Mouse (Mus musculus): Measurements from ENCODE around the gene Smc4.
A peak's percentile ranks its signal among the peaks of the same experiment; 100 is the strongest.
"Not testable (repeated sequence)": the region's sequence is repeated elsewhere in the genome, so short reads cannot be mapped to it uniquely, and the experiment has no call there.

Smc4 gene

DNA sequence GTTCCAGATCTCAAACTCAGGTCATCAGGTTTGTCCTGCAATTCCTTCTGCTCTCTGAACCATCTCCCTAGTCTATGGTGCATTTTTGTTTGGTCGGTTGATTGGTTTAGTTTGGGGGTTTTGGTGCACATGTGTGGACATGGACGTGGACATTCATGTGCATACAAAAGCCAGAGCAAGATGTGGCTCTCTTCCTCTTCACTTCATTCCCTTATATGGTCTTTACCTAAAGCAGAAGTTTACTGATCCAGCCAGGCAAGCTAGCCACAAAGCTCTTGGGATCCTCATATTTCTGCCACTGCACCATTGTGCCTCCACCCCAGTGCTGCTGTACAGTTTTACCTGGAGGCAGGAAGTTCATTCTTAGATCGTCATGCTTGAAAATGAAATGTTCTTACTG, 12.6 kb downstream of the Smc4 start:
- DNase-seq (ENCODE audit: low spot score in 2 of 2), result no peak

DNA sequence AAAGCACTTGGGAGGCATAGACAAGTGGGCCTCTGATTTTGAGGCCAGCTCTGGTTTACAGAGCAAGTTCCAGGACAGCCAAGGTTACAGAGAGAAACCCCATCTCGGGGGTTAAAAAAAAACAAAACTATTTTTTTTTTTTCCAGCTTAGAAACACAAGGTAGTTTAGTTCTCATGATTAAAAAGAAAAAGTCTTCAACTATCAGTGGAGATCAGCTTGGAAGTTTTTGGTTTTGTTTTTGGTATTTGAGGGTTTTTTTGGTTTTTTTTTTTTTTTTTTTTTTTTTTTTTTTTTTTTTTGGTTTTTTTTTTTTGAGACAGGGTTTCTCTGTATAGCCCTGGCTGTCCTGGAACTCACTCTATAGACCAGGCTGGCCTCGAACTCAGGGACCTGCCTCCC, 14.1 kb downstream of the Smc4 start:
- not testable (repeated sequence) for DNase-seq (ENCODE audit: low spot score in 2 of 2)

GRCm38 (mm10) chr3:69020285-69020684, 15.7 kb downstream of the Smc4 start:
- DNase-seq (ENCODE audit: low spot score in 2 of 2), result no peak

GRCm38 (mm10) chr3:69020764-69021163, 16.2 kb downstream of the Smc4 start:
- DNase-seq (ENCODE audit: low spot score in 2 of 2), result no peak

GRCm38 (mm10) chr3:69026133-69026783, 21.7 kb downstream of the Smc4 start:
- no peak for DNase-seq (ENCODE audit: low spot score in 2 of 2)

DNA sequence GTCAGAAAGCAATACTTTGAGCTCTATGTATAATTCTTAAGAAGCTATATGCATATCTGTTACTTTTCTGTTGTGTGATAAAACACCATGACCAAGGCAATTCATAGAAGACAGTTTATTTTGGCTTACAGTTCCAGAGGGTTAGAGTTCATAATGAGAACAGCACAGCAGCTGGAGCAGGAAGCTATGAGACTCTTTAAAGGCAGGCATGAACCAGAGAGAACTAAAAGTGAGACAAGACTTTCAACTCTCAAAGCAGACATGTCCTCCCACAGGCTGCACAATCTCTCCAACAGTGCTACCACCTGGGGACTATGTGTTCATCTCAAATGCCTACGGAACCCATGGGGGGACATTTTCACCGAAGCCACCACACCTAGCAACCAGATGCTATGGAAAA, 35.6 kb downstream of the Smc4 start:
- DNase-seq (ENCODE audit: low spot score in 2 of 2), result no peak

DNA sequence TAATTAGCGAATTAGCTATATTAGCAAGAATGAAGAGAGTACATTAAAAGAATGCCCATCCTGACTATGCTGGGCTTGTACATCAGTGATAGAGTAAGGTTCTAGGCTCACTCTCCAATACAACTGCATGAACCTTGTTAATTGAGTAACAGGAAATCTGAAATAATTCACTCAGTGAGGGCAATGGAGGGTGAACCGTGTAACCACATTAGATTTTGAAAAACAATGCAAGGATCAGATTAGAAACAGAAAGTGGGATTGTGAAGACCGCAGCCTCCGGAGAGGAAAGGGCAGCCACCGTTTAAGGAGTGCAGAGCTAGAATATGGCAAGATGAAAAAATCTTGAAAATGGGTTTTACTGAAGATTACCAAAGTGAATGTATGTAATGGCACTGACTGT, 36.8 kb downstream of the Smc4 start:
- no peak for DNase-seq (ENCODE audit: low spot score in 2 of 2)

- no peak for DNase-seq (ENCODE audit: low spot score in 2 of 2)
Measured at GRCm38 (mm10) chr3:69044167-69044591, 39.6 kb downstream of the Smc4 start.

DNA sequence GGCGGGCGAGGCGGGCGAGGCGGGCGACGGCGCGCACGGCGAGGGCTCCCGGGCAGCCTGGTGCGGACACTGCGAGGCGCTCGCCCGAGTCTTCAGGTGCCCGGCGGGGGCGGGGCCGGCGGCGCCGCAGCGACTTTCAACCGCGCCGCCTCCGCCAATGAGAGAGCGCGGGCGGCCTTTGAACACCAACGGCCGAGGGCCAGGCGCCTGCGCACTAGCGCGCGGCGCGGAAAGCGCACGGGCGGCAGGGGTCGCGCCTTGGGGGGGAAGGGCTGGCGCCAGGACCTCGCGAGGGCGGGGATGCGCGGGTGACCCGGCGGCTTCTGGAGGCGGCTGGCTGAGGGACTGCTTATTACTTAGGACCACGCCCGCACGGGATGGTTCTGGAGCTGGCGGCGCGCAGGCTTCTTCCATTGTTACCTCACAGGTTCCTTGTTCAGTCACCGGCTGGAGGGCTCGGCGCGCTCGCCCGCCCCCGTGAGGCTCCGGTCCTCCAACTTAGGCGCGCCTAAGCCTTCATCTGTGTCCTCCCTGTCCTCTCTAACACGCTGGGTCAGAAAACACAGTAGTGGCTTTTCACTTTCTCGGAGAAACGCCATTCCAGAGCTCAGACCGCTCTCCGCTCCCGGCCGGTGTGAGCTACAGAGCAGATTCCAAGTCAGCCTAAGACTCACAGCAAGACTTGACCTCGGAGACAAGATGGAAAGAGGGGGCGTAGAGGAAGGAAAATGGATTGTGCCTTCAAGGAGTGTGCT, 40.3 kb downstream of the Smc4 start, which contains the start of gene Trim59:
Gene Trim59 (minus strand): TSS at position 111 of the 755 bp plus-strand sequence.
- DNase-seq (ENCODE audit: low spot score in 2 of 2), result peak; percentile 86 to 87

DNA sequence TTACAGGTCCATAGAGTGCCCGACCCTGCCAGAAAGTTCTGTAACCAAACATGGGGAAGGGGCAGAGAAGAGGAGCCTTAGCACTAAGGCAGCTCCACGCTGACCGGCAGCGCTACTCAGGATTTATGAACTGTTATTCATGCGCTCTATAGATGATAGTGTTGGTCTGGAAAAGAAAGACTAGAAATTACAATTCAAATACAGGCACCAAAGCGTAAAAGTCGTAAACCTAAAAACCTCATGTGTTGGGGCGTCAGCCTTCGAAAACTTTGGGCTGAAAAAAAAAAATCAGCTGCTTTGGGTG, 40.8 kb downstream of the Smc4 start:
- DNase-seq (ENCODE audit: low spot score in 2 of 2), result no peak

DNA sequence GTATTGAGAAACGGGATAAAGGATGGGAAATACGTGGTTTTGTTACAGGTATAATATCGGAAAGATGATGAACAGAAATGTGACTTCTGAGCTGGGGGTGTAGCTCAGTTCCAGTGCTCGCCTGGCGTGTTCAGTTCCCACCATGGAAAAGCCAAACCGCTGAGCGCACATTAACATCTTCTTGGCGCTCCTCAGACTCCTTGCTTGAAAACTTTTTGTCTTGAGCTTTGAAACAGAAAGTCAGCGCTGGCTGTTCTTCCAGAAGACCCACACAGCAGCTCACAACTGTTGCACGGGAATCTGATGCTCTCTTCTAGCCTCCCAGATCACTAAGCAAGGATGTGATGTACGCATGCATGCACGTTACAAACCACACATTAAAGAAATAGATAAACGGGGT, 41.2 kb downstream of the Smc4 start:
- DNase-seq (ENCODE audit: low spot score in 2 of 2), result no peak

DNA sequence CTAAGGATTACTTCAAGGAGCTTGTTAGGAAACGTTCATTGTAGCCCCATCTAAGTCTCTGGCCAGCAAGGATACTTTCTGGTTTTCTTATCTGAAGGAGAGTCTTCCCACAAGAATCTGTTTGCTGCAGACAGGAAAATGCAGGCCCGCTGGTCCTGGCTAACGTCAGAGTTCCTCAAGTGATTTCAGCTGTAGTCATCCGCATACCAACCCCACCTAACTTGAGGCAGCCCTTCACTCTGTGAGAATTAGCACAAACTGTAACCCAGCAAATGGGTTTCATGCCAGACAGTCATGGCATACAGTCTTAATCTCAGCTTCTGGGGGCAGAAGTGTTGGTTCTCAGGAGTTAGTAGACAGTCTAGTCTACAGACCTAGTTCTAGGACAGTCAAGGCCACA, 42.0 kb downstream of the Smc4 start:
- no peak for DNase-seq (ENCODE audit: low spot score in 2 of 2)

- DNase-seq (ENCODE audit: low spot score in 2 of 2), result no peak
Measured at GRCm38 (mm10) chr3:69047684-69048083, 43.1 kb downstream of the Smc4 start.

- no peak for DNase-seq (ENCODE audit: low spot score in 2 of 2)
Measured at GRCm38 (mm10) chr3:69049011-69049410, 44.5 kb downstream of the Smc4 start.

GRCm38 (mm10) chr3:69051894-69052293, 47.4 kb downstream of the Smc4 start:
- no peak for DNase-seq (ENCODE audit: low spot score in 2 of 2)

GRCm38 (mm10) chr3:69054760-69055432, 50.4 kb downstream of the Smc4 start:
- peak; percentile 56 to 70 for DNase-seq (ENCODE audit: low spot score in 2 of 2)

DNA sequence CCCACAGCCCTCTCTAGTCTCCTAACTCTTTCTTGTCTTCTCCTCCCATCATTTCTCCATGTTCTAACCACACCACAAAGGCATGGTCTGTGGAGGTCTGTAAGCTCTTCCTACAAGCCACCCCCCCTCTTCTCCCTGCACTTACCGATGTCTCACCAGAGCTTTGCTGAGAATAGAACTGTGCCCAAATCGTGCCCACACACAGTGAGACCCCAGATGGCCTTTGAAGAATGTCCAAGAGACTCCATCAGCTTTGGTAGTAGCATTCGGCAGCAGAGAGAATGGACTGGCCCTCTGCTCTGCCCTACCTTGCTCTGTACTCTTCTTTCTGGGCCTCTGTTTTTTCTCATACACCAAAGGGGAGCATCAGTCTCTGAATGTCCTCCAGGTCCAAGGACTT, 51.3 kb downstream of the Smc4 start:
- DNase-seq (ENCODE audit: low spot score in 2 of 2), result no peak

DNA sequence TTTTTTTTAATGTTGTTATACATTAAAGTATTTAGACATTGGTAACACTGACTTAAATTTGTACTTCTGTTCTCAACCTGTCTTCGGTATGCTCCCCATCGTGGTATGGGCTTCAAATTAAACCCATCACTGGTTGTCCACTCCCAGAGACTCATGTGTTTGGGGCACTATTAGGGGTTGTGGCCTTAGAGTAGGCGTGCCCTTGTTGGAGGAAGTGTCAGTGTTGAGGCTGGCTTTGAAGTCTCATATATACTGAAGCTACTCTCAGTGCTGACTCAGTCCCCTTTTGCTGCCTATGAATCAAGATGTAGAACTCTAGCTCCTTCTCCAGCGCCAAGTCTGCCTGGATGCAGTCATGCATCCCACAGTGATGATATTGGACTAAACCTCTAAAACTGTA, 56.1 kb downstream of the Smc4 start:
- DNase-seq (ENCODE audit: low spot score in 2 of 2), result no peak

DNA sequence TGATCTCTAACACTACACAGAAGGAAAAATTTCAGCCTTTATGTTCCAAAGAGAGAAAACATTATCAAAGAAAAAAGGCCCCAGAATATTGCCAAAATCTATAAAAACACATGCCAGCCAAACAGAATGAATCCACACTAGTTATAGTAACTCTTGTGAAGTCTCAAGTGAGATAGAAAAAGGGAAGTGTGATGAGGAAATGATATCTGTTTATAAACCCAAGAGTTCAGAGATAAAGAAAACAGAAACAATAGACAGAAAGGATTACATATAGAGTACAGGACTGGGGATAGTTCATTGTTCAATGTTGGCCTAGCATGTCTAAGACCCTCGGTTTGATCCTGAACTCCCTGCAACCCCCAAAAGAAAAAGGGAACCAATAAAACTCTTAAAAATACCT, 58.2 kb downstream of the Smc4 start:
- no peak for DNase-seq (ENCODE audit: low spot score in 2 of 2)

DNA sequence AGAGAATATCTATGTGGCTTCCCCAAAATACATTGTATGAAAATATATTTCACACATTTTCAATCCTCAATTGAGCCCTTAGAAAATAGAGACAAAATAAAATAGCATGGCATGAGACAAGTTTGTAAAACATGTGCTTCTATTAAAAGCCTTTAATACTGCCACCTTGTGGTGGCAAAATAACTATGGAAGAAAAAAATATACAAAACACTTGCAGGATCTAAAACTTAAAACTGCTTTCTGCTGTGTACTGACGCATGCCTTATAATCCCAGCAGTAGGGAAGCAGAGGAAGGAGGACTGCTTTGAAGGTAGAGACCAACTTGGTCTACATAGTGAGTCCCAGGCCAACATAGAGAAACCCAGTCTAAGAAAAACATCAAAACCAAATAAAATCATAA, 59.5 kb downstream of the Smc4 start:
- DNase-seq (ENCODE audit: low spot score in 2 of 2), result no peak
